Comparison of ENCODE assay signal across 8 mouse cellular contexts in genomic region chr8:121905420-121905819, GRCm38 (mm10). TPM values are rescaled to one million over a fixed set of nuclear protein-coding genes. Genes with fewer than 3 reads are reported as not detected.
A peak's percentile ranks its signal among the peaks of the same experiment; 100 is the strongest.
DNase-seq lines count a peak whose midpoint lies in the region; ATAC-seq and TF ChIP-seq lines count a peak whose summit lies in the region.

No protein-coding gene starts in this region.

- H3K9me3 ChIP-seq in kidney, embryonic 16.5 days (ENCODE audit: low read length) = no peaks in the 10 kb centered on the region
- H3K9me3 ChIP-seq in embryonic facial prominence, embryonic 11.5 days (replicated peaks; ENCODE audit: control insufficient read depth, low read length) = no peaks in the 10 kb centered on the region; the same call in 1 of the 2 replicates
- no peaks in the 10 kb centered on the region for H3K9me3 ChIP-seq in intestine, embryonic 14.5 days (ENCODE audit: control insufficient read depth, low read length)

- no peaks in the 10 kb centered on the region for H3K27me3 ChIP-seq in kidney, embryonic 16.5 days (ENCODE audit: insufficient read depth, low read length)
- no peaks in the 10 kb centered on the region; the same call in 1 of the 2 replicates for H3K27me3 ChIP-seq in embryonic facial prominence, embryonic 11.5 days (ENCODE audit: control insufficient read depth, insufficient read depth, low read length)
- H3K27me3 ChIP-seq in intestine, embryonic 14.5 days (replicated peaks; ENCODE audit: control insufficient read depth, insufficient read depth, low read length) = 0 out of 2 replicates have a peak, but pooled peaks cover 3% of the 10 kb centered on the region
- H3K27me3 ChIP-seq in myocyte (ENCODE audit: control insufficient read depth, insufficient read depth, insufficient read length) = no peaks in the 10 kb centered on the region

- H3K4me2 ChIP-seq in kidney, embryonic 16.5 days (replicated peaks; ENCODE audit: low read depth, low read length) = peak overlapping the region; percentile 97
- no peak overlapping the region for H3K4me2 ChIP-seq in embryonic facial prominence, embryonic 11.5 days (ENCODE audit: low read depth, low read length)
- peak overlapping the region; percentile 95 for H3K4me2 ChIP-seq in intestine, embryonic 14.5 days (ENCODE audit: low read length)
- H3K4me2 ChIP-seq in myocyte (ENCODE audit: low read depth) = peak overlapping the region; percentile 94

- WGBS in kidney, embryonic 16.5 days = 65% methylated on average over 1 of the region's 1 CpGs
- 56% methylated on average over 1 of the region's 1 CpGs for WGBS in embryonic facial prominence, embryonic 11.5 days
- WGBS in intestine, embryonic 14.5 days = 50% methylated on average over 1 of the region's 1 CpGs

- DNase-seq in kidney, adult 18-20 months = no peak
- no peak for DNase-seq in embryonic facial prominence, embryonic 11.5 days (ENCODE audit: low spot score)
- DNase-seq in intestine, embryonic 14.5 days (ENCODE audit: low spot score) = no peak
- no peak for DNase-seq in Muller cell, postnatal 12 days (ENCODE audit: inconsistent ontology term)
- DNase-seq in left cerebral cortex, postnatal 36 days (ENCODE audit: low spot score in 2 of 2) = no peak

- no peak for ATAC-seq in kidney, embryonic 16.5 days (ENCODE audit: low FRiP score, low TSS enrichment)
- ATAC-seq in embryonic facial prominence, embryonic 11.5 days (replicated peaks; ENCODE audit: insufficient number of reproducible peaks, low FRiP score, low TSS enrichment, low read depth) = no peak
- ATAC-seq in intestine, embryonic 14.5 days (replicated peaks; ENCODE audit: low FRiP score, low TSS enrichment, low read depth) = no peak
- no peak for ATAC-seq in activated CD4-positive, CD25-positive, alpha-beta regulatory T cell, adult 4 months

- peaks cover 63% of the 10 kb centered on the region for H3K79me2 ChIP-seq in myocyte (ENCODE audit: control insufficient read depth, insufficient read depth)

- intact Hi-C loops in left cerebral cortex, postnatal 36 days (cut with DNase I) = loop anchor here (5.0 to 10.0 kb wide), 2 partner anchors 188 to 301 kb away; no protein-coding TSS in a partner anchor

- H3ac ChIP-seq in myocyte (ENCODE audit: control insufficient read depth, insufficient read length) = peak overlapping the region; percentile 55

- TF ChIP-seq POLR2A in myocyte (IDR thresholded peaks at IDR 0.05; ENCODE audit: insufficient read length, low read depth) = no peak

- peak overlapping the region; percentile 79 for H3K4me3 ChIP-seq in kidney, embryonic 16.5 days (ENCODE audit: low read length)
- 0 out of 2 replicates have a peak overlapping the region, but pooled peaks have one; percentile 67 for H3K4me3 ChIP-seq in embryonic facial prominence, embryonic 11.5 days (ENCODE audit: low read depth, low read length)
- H3K4me3 ChIP-seq in intestine, embryonic 14.5 days (ENCODE audit: low read depth, low read length) = peak overlapping the region; percentile 76; the same call in 1 of the 2 replicates
- peak overlapping the region; percentile 100 for H3K4me3 ChIP-seq in myocyte

- H3K36me3 ChIP-seq in kidney, embryonic 16.5 days (ENCODE audit: insufficient read depth, low read length) = no peaks in the 10 kb centered on the region
- no peaks in the 10 kb centered on the region for H3K36me3 ChIP-seq in embryonic facial prominence, embryonic 11.5 days (replicated peaks; ENCODE audit: control insufficient read depth, insufficient read depth, low read depth, low read length)
- H3K36me3 ChIP-seq in intestine, embryonic 14.5 days (ENCODE audit: control insufficient read depth, insufficient read depth, low read length) = no peaks in the 10 kb centered on the region
- H3K36me3 ChIP-seq in myocyte (ENCODE audit: control insufficient read depth, insufficient read depth) = peaks cover 26% of the 10 kb centered on the region

- H3K9ac ChIP-seq in kidney, embryonic 16.5 days (replicated peaks; ENCODE audit: low read length) = no peak overlapping the region
- H3K9ac ChIP-seq in embryonic facial prominence, embryonic 11.5 days (replicated peaks; ENCODE audit: low read length) = no peak overlapping the region
- H3K9ac ChIP-seq in intestine, embryonic 14.5 days (ENCODE audit: low read length) = no peak overlapping the region

- peaks cover 54% of the 10 kb centered on the region for H3K4me1 ChIP-seq in kidney, embryonic 16.5 days (ENCODE audit: insufficient read depth, low read length)
- H3K4me1 ChIP-seq in embryonic facial prominence, embryonic 11.5 days (ENCODE audit: control insufficient read depth, insufficient read depth, low read length) = peaks cover 6% of the 10 kb centered on the region
- H3K4me1 ChIP-seq in intestine, embryonic 14.5 days (replicated peaks; ENCODE audit: control insufficient read depth, insufficient read depth, low read length) = peaks cover 31% of the 10 kb centered on the region

- H3K27ac ChIP-seq in kidney, embryonic 16.5 days (ENCODE audit: low read length) = no peak overlapping the region
- H3K27ac ChIP-seq in embryonic facial prominence, embryonic 11.5 days (replicated peaks; ENCODE audit: low read depth, low read length) = no peak overlapping the region
- H3K27ac ChIP-seq in intestine, embryonic 14.5 days (ENCODE audit: low read depth) = no peak overlapping the region

TF ChIP-seq in myocyte, 11 proteins besides CTCF, POLR2A, EP300 and RAD21:
- no peak for TF ChIP-seq CEBPB (IDR thresholded peaks at IDR 0.05; ENCODE audit: insufficient read depth, poor library complexity, severe bottlenecking)
- TF ChIP-seq E2F4 (IDR thresholded peaks at IDR 0.05; ENCODE audit: insufficient read depth) = no peak
- TF ChIP-seq MAX (IDR thresholded peaks at IDR 0.05; ENCODE audit: low read depth) = no peak
- TF ChIP-seq MYOG (IDR thresholded peaks at IDR 0.05; ENCODE audit: control insufficient read depth in 1 of 3, insufficient read depth in 1 of 3, insufficient read length in 2 of 3, low read depth in 2 of 3) = no peak
- TF ChIP-seq REST (IDR thresholded peaks at IDR 0.05; ENCODE audit: insufficient read depth, insufficient read length) = no peak
- no peak for TF ChIP-seq MYOD1 (IDR thresholded peaks at IDR 0.05; ENCODE audit: control insufficient read depth in 1 of 3, insufficient read length in 2 of 3, low read depth in 2 of 3)
- no peak for TF ChIP-seq TCF12 (IDR thresholded peaks at IDR 0.05; ENCODE audit: insufficient read depth, poor library complexity, severe bottlenecking)
- no peak for TF ChIP-seq POLR2AphosphoS2 (IDR thresholded peaks at IDR 0.05; ENCODE audit: insufficient read length, low read depth)
- no peak for TF ChIP-seq TCF3 (IDR thresholded peaks at IDR 0.05; ENCODE audit: insufficient read length, low read depth)
- TF ChIP-seq SRF (IDR thresholded peaks at IDR 0.05; ENCODE audit: control insufficient read depth, insufficient read length, low read depth) = no peak
- TF ChIP-seq USF1 (IDR thresholded peaks at IDR 0.05; ENCODE audit: low read depth) = no peak

RNA-seq across cellular contexts. Expression of gene Slc7a5, which starts 2.1 kb away (rescaled TPM):
- 15.1 and 17.0 TPM in 2 replicates for polyA plus RNA-seq in kidney, embryonic 16.5 days (2015; fragmentation: Nextera tagmentation; extraction: Ambion mirVana)
- 17.7 and 19.7 TPM in 2 replicates for polyA plus RNA-seq in embryonic facial prominence, embryonic 11.5 days (2014; fragmentation: Nextera tagmentation; extraction: Ambion mirVana)
- 19.8 and 26.4 TPM in 2 replicates for polyA plus RNA-seq in intestine, embryonic 14.5 days (2014; fragmentation: Nextera tagmentation; extraction: Ambion mirVana)
- 612 TPM for polyA plus RNA-seq in myocyte (2012; fragmentation: generic; extraction: Trizol)
- total RNA-seq in left cerebral cortex, postnatal 36 days (2021) = 10 to 100 TPM; 61.9 to 73.8 TPM
- polyA plus RNA-seq in activated CD4-positive, CD25-positive, alpha-beta regulatory T cell, adult 4 months (2017; shearing (Covaris generic)) = 1 to 10 TPM; 4.7 to 6.6 TPM

RNA-seq across cellular contexts. Expression of gene Car5a, which starts 39.3 kb away (rescaled TPM):
- polyA plus RNA-seq in kidney, embryonic 16.5 days (2015; fragmentation: Nextera tagmentation; extraction: Ambion mirVana) = not detected in 2 replicates
- polyA plus RNA-seq in embryonic facial prominence, embryonic 11.5 days (2014; fragmentation: Nextera tagmentation; extraction: Ambion mirVana) = not detected in 2 replicates
- not detected in 2 replicates for polyA plus RNA-seq in intestine, embryonic 14.5 days (2014; fragmentation: Nextera tagmentation; extraction: Ambion mirVana)
- polyA plus RNA-seq in myocyte (2012; fragmentation: generic; extraction: Trizol) = not detected
- not detected for total RNA-seq in left cerebral cortex, postnatal 36 days (2021)
- under 1 TPM in 1 of 2 experiments, not detected in 1; 0.40 TPM for polyA plus RNA-seq in activated CD4-positive, CD25-positive, alpha-beta regulatory T cell, adult 4 months (2017; shearing (Covaris generic))

RNA-seq across cellular contexts. Expression of gene Banp, which starts 44.1 kb away (rescaled TPM):
- polyA plus RNA-seq in kidney, embryonic 16.5 days (2015; fragmentation: Nextera tagmentation; extraction: Ambion mirVana) = 50.7 TPM in 2 replicates
- polyA plus RNA-seq in embryonic facial prominence, embryonic 11.5 days (2014; fragmentation: Nextera tagmentation; extraction: Ambion mirVana) = 50.5 and 56.2 TPM in 2 replicates
- polyA plus RNA-seq in intestine, embryonic 14.5 days (2014; fragmentation: Nextera tagmentation; extraction: Ambion mirVana) = 36.6 and 41.1 TPM in 2 replicates
- 30.3 TPM for polyA plus RNA-seq in myocyte (2012; fragmentation: generic; extraction: Trizol)
- 10 to 100 TPM; 25.8 to 47.8 TPM for total RNA-seq in left cerebral cortex, postnatal 36 days (2021)
- polyA plus RNA-seq in activated CD4-positive, CD25-positive, alpha-beta regulatory T cell, adult 4 months (2017; shearing (Covaris generic)) = 10 to 100 TPM; 24.3 to 30.2 TPM

Comparison
In these comparisons a context has a peak if more than half of its experiments do, and no peak if none do; other contexts are left out.
1. RNA of gene Slc7a5, which starts 2.1 kb away (polyA plus RNA-seq): 612 TPM in myocyte (single experiment); 19.8 to 26.4 TPM in intestine, embryonic 14.5 days, 17.7 to 19.7 TPM in embryonic facial prominence, embryonic 11.5 days, 15.1 to 17.0 TPM in kidney, embryonic 16.5 days and 4.7 to 6.6 TPM in activated CD4-positive, CD25-positive, alpha-beta regulatory T cell, adult 4 months; every median in the first group is over 10 times any median in the second.
2. Peak in every context shown above with its lines, with median percentiles within 50 percentile points of each other: H3K4me3 ChIP-seq.